In the genomic region with DNA sequence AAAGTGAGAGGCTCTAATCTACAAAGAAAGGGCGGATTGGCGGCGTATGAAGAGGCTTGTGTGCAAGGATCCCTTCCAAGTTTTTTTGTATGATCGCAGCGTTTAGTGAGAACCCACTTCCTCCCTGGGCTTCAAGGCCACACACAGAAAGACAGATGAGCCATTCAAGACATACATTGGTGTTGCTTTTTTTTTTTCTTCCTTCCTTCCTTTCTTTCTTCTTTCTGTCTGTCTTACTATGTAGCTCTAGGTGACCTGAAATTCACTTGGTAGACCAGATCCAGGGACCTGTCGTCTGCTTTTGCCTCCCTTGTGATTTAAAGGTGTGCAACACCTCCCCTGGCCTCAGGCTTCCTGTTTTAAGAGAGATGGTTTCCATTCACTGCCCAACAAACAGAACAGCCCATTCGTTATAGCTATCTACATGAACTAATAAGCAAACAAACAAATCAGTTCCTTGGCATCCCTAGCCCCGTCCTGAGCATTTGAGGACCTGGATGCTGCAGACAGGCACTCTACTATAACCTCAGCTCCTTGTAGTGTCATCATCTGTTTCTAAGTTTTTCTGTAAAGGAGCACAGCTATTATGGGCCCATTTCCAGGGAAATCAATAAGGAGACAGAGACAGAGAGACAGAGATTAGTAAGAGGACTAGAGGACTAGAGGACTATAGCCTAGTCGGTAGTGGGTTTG, we compare ENCODE assay signal across 8 mouse cellular contexts. TPM values are rescaled to one million over a fixed set of nuclear protein-coding genes. Genes with fewer than 3 reads are reported as not detected.
DNase-seq lines count a peak whose midpoint lies in the region; ATAC-seq and TF ChIP-seq lines count a peak whose summit lies in the region.

No protein-coding gene starts in this region.

- TF ChIP-seq CTCF in cerebellum, adult 2 months (IDR thresholded peaks at IDR 0.05; ENCODE audit: borderline replicate concordance, insufficient read depth, low read depth, low read length): no peak
- TF ChIP-seq CTCF in lung, postnatal 0 days (IDR thresholded peaks at IDR 0.05): no peak

- no peak for TF ChIP-seq POLR2A in cerebellum, adult 2 months (IDR thresholded peaks at IDR 0.05; ENCODE audit: borderline replicate concordance, insufficient read depth, low read length)

- H3K36me3 ChIP-seq in lung, postnatal 0 days (ENCODE audit: insufficient read depth, low read length): no peaks in the 10 kb centered on the region
- no peaks in the 10 kb centered on the region for H3K36me3 ChIP-seq in intestine, embryonic 15.5 days
- no peaks in the 10 kb centered on the region for H3K36me3 ChIP-seq in neural tube, embryonic 13.5 days

- no peaks in the 10 kb centered on the region for H3K9me3 ChIP-seq in lung, postnatal 0 days (ENCODE audit: low read length)
- H3K9me3 ChIP-seq in intestine, embryonic 15.5 days: no peaks in the 10 kb centered on the region
- H3K9me3 ChIP-seq in neural tube, embryonic 13.5 days: no peaks in the 10 kb centered on the region

- peak overlapping the region; percentile 97 for H3K4me2 ChIP-seq in lung, postnatal 0 days (replicated peaks; ENCODE audit: low read depth, low read length)
- H3K4me2 ChIP-seq in intestine, embryonic 15.5 days (replicated peaks): peak overlapping the region; percentile 84
- H3K4me2 ChIP-seq in neural tube, embryonic 13.5 days: peak overlapping the region; percentile 84

- no peak for ATAC-seq in lung, postnatal 0 days
- ATAC-seq in intestine, embryonic 15.5 days: no peak
- no peak for ATAC-seq in neural tube, embryonic 13.5 days (ENCODE audit: low read depth)

- peak overlapping the region; percentile 96 for H3K4me3 ChIP-seq in cerebellum, adult 2 months (replicated peaks; ENCODE audit: insufficient read depth, low read depth, low read length)
- H3K4me3 ChIP-seq in lung, postnatal 0 days (ENCODE audit: low read depth, low read length): peak overlapping the region; percentile 92
- peak overlapping the region; percentile 96 for H3K4me3 ChIP-seq in intestine, embryonic 15.5 days (replicated peaks)
- peak overlapping the region; percentile 99 for H3K4me3 ChIP-seq in neural tube, embryonic 13.5 days

- peak overlapping the region; percentile 84; the same call in 1 of the 2 replicates for H3K9ac ChIP-seq in lung, postnatal 0 days (replicated peaks; ENCODE audit: low read depth)
- H3K9ac ChIP-seq in intestine, embryonic 15.5 days: peak overlapping the region; percentile 92
- H3K9ac ChIP-seq in neural tube, embryonic 13.5 days: peak overlapping the region; percentile 99

- WGBS in cerebellum, adult 2 months: 23% methylated on average over 9 of the region's 9 CpGs
- 12% methylated on average over 9 of the region's 9 CpGs for WGBS in lung, postnatal 0 days
- WGBS in intestine, embryonic 15.5 days: 18% methylated on average over 9 of the region's 9 CpGs
- WGBS in neural tube, embryonic 13.5 days: 18% methylated on average over 9 of the region's 9 CpGs

- no peak for DNase-seq in cerebellum, adult 2 months
- no peak for DNase-seq in cerebellum, postnatal 10 days
- DNase-seq in lung, postnatal 0 days (ENCODE audit: low spot score): no peak
- DNase-seq in lung, adult 18-20 months: no peak
- DNase-seq in layer of hippocampus, adult 18-20 months (ENCODE audit: low spot score in 2 of 2): no peak
- DNase-seq in adipocyte (ENCODE audit: low spot score): no peak

- no peaks in the 10 kb centered on the region for H3K27me3 ChIP-seq in cerebellum, adult 2 months (ENCODE audit: control insufficient read depth, insufficient read depth, low read length)
- no peaks in the 10 kb centered on the region for H3K27me3 ChIP-seq in lung, postnatal 0 days (replicated peaks; ENCODE audit: insufficient read depth, low read length)
- H3K27me3 ChIP-seq in intestine, embryonic 15.5 days (replicated peaks): no peaks in the 10 kb centered on the region
- H3K27me3 ChIP-seq in neural tube, embryonic 13.5 days: no peaks in the 10 kb centered on the region

- peak overlapping the region; percentile 85 for H3K27ac ChIP-seq in cerebellum, adult 2 months (ENCODE audit: insufficient read depth, low read length)
- H3K27ac ChIP-seq in lung, postnatal 0 days (ENCODE audit: low read length): peak overlapping the region; percentile 85
- peak overlapping the region; percentile 92 for H3K27ac ChIP-seq in intestine, embryonic 15.5 days
- peak overlapping the region; percentile 95 for H3K27ac ChIP-seq in neural tube, embryonic 13.5 days (replicated peaks)

- peaks cover 13% of the 10 kb centered on the region for H3K4me1 ChIP-seq in cerebellum, adult 2 months (ENCODE audit: control insufficient read depth, insufficient read depth, low read length)
- H3K4me1 ChIP-seq in lung, postnatal 0 days (ENCODE audit: insufficient read depth, low read depth, low read length): peaks cover 21% of the 10 kb centered on the region; the same call in 1 of the 2 replicates
- peaks cover 26% of the 10 kb centered on the region; the same call in 1 of the 2 replicates for H3K4me1 ChIP-seq in intestine, embryonic 15.5 days (replicated peaks)
- peaks cover 53% of the 10 kb centered on the region for H3K4me1 ChIP-seq in neural tube, embryonic 13.5 days (replicated peaks)

- TF ChIP-seq EP300 in lung, postnatal 0 days (IDR thresholded peaks at IDR 0.05): no peak

RNA-seq across cellular contexts. Expression of a gene that starts 0.5 kb away (rescaled TPM):
- polyA plus RNA-seq in cerebellum, adult 2 months (2012; rRNA removed): 150 and 152 TPM in 2 replicates
- 88.4 and 100 TPM in 2 replicates for polyA plus RNA-seq in lung, postnatal 0 days (2015; fragmentation: Nextera tagmentation; extraction: Ambion mirVana)
- 85.5 and 90.2 TPM in 2 replicates for polyA plus RNA-seq in intestine, embryonic 15.5 days (2015; fragmentation: Nextera tagmentation; extraction: Ambion mirVana)
- polyA plus RNA-seq in neural tube, embryonic 13.5 days (2015; fragmentation: Nextera tagmentation; extraction: Ambion mirVana): 203 and 214 TPM in 2 replicates
- total RNA-seq in layer of hippocampus, adult 18-20 months (2021): 100 to 1,000 TPM; 155 to 172 TPM

RNA-seq across cellular contexts. Expression of a gene that starts 10.2 kb away (rescaled TPM):
- 76.6 and 85.8 TPM in 2 replicates for polyA plus RNA-seq in cerebellum, adult 2 months (2012; rRNA removed)
- polyA plus RNA-seq in lung, postnatal 0 days (2015; fragmentation: Nextera tagmentation; extraction: Ambion mirVana): 17.2 and 20.1 TPM in 2 replicates
- polyA plus RNA-seq in intestine, embryonic 15.5 days (2015; fragmentation: Nextera tagmentation; extraction: Ambion mirVana): 33.1 TPM in 2 replicates
- polyA plus RNA-seq in neural tube, embryonic 13.5 days (2015; fragmentation: Nextera tagmentation; extraction: Ambion mirVana): 37.4 and 39.3 TPM in 2 replicates
- total RNA-seq in layer of hippocampus, adult 18-20 months (2021): 100 to 1,000 TPM; 162 to 168 TPM
